Mouse (Mus musculus) 416B (cell line): ENCODE results near the gene Sh2b1.

Experiments used
- DNase-seq: peaks from one replicate; pipeline ENCODE4 v3.0.0; 2011; ENCODE audit warnings: low read depth

Gene Sh2b1

GRCm38 (mm10) chr7:126474486-126474955, 703 bp downstream of the Sh2b1 start:
- no peak for DNase-seq

- no peak for DNase-seq
Measured at GRCm38 (mm10) chr7:126473470-126474086, 1.6 kb downstream of the Sh2b1 start.

- no peak for DNase-seq
Measured at GRCm38 (mm10) chr7:126472713-126473112, 2.5 kb downstream of the Sh2b1 start.

- DNase-seq = peak; percentile 50
Measured at GRCm38 (mm10) chr7:126472306-126472705, 2.9 kb downstream of the Sh2b1 start.

- no peak for DNase-seq
Measured at GRCm38 (mm10) chr7:126471853-126472252, 3.4 kb downstream of the Sh2b1 start.

- DNase-seq = no peak
Measured at GRCm38 (mm10) chr7:126471361-126471760, 3.9 kb downstream of the Sh2b1 start.

GRCm38 (mm10) chr7:126470077-126470476, 5.1 kb downstream of the Sh2b1 start:
- DNase-seq = peak; percentile 97

- DNase-seq = no peak
Measured at GRCm38 (mm10) chr7:126467834-126468627, 7.2 kb downstream of the Sh2b1 start.

- DNase-seq = peak; percentile 59
Measured at GRCm38 (mm10) chr7:126467271-126467670, 8.0 kb downstream of the Sh2b1 start.

- no peak for DNase-seq
Measured at GRCm38 (mm10) chr7:126466707-126467106, 8.5 kb downstream of the Sh2b1 start.

GRCm38 (mm10) chr7:126466116-126466515, 9.1 kb downstream of the Sh2b1 start:
- DNase-seq = no peak

GRCm38 (mm10) chr7:126465246-126466030, 9.8 kb downstream of the Sh2b1 start:
- DNase-seq = no peak

- DNase-seq = no peak
Measured at GRCm38 (mm10) chr7:126464836-126465235, 10.4 kb downstream of the Sh2b1 start.

GRCm38 (mm10) chr7:126464121-126464520, 11.1 kb downstream of the Sh2b1 start:
- DNase-seq = no peak

- DNase-seq = no peak
Measured at GRCm38 (mm10) chr7:126463547-126463946, 11.7 kb downstream of the Sh2b1 start.

- no peak for DNase-seq
Measured at GRCm38 (mm10) chr7:126463004-126463403, 12.2 kb downstream of the Sh2b1 start, which contains the start of gene Atp2a1. TSS of gene Atp2a1 (minus strand) at chr7:126463108.

- DNase-seq = no peak
Measured at GRCm38 (mm10) chr7:126461626-126462025, 13.6 kb downstream of the Sh2b1 start.

- no peak for DNase-seq
Measured at GRCm38 (mm10) chr7:126460623-126461399, 14.4 kb downstream of the Sh2b1 start.

GRCm38 (mm10) chr7:126458844-126459618, 16.2 kb downstream of the Sh2b1 start:
- no peak for DNase-seq

GRCm38 (mm10) chr7:126458225-126458624, 17.0 kb downstream of the Sh2b1 start:
- no peak for DNase-seq
